Mouse (Mus musculus): ENCODE measurements around the gene Sardh. TPM values are rescaled to one million over a fixed set of nuclear protein-coding genes. Genes with fewer than 3 reads are reported as not detected.

Gene Sardh
- total and polyA plus RNA-seq, 2 experiments from 2014 or later = 8.9 to 11.8 TPM

DNA sequence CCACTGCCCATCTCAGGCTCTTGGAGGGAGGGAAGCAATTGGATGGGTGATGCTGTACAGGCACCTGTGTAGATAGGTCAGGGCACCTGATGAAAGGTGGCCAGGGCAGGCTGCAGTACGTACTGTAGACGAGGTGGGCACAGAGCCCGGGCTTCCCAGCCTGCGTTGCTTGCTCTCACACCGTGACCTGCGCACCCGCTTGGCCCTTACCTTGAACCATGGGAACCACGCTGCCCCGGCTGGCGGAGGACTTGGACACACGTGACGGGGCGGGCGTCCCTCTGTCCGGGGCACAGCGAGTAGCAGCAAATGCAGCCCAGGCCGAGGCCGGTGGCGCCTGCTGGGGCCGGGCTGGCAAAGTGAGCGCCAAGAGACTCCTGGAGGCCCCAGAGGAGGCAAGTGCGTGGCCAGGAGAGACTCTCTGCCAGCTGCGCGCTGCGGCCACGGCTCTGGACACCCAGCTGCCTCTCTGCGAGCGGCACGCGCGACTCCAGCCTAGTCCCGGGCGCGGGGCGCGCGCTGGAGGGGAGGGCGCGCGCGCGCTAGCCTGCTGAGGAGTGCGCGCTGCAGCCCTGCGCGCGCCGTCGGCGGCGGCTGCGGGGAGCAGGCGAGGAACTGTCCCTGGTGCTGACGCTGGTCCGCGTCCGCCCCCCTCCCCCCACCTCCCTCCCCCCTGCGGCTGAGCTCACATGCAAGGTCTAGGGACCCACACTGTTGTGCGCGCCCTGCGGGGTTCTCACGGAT lies 106.0 kb downstream of the Sardh start, which contains the start of gene Fam163b:
Fam163b (minus strand) TSS at position 542 of the 744 bp plus-strand sequence.
- TF ChIP-seq CTCF (IDR thresholded peaks at IDR 0.05) = no peak
- H3K36me3 ChIP-seq (ENCODE audit: insufficient read depth, low read length) = no peaks in the 10 kb centered on the region

More for the DNA sequence above, 106.0 kb downstream of the Sardh start, which contains the start of gene Fam163b:
- ATAC-seq (ENCODE audit: low FRiP score) = peak; percentile 72
- H3K9me3 ChIP-seq (ENCODE audit: low read length) = no peaks in the 10 kb centered on the region
- H3K4me2 ChIP-seq (ENCODE audit: low read depth, low read length, poor library complexity, severe bottlenecking) = peak within 1 kb of the TSS; percentile 91
- H3K27ac ChIP-seq (ENCODE audit: low read depth, low read length) = no peak within 1 kb of the TSS
- peak within 1 kb of the TSS; percentile 52 for H3K4me3 ChIP-seq (ENCODE audit: low read depth, low read length)
- H3K4me1 ChIP-seq (ENCODE audit: insufficient read depth, low read length) = no peaks in the 10 kb centered on the region
- WGBS = 2% methylated on average over 45 of the region's 62 CpGs
- H3K9ac ChIP-seq (replicated peaks; ENCODE audit: low read length, poor library complexity, severe bottlenecking) = peak within 1 kb of the TSS; percentile 59
- DNase-seq (ENCODE audit: low spot score) = peak; percentile 69
- H3K27me3 ChIP-seq (ENCODE audit: insufficient read depth, low read length) = no peaks in the 10 kb centered on the region

Other genes with a start within 250 kb of the Sardh start
- 52.8 and 63.0 TPM in 2 replicates for gene Cacfd1, start 238.4 kb downstream of the Sardh start, total RNA-seq (2014; rRNA removed)
- 97.1 and 98.8 TPM in 2 replicates for gene Cacfd1, start 238.4 kb downstream of the Sardh start, polyA plus RNA-seq (2015; fragmentation: Nextera tagmentation; extraction: Ambion mirVana)
- 23.8 and 31.8 TPM in 2 replicates for gene Slc2a6, start 220.3 kb downstream of the Sardh start, total RNA-seq (2014; rRNA removed)
- 14.4 and 14.8 TPM in 2 replicates for gene Slc2a6, start 220.3 kb downstream of the Sardh start, polyA plus RNA-seq (2015; fragmentation: Nextera tagmentation; extraction: Ambion mirVana)
- gene Mymk, start 176.2 kb downstream of the Sardh start, total RNA-seq (2014; rRNA removed) = 0.16 TPM in 1 of 2 replicates, not detected in the other
- 0.15 TPM in 1 of 2 replicates, not detected in the other for gene Mymk, start 176.2 kb downstream of the Sardh start, polyA plus RNA-seq (2015; fragmentation: Nextera tagmentation; extraction: Ambion mirVana)
- 14.3 and 17.0 TPM in 2 replicates for gene Adamtsl2, start 169.0 kb downstream of the Sardh start, total RNA-seq (2014; rRNA removed)
- 7.3 and 9.3 TPM in 2 replicates for gene Adamtsl2, start 169.0 kb downstream of the Sardh start, polyA plus RNA-seq (2015; fragmentation: Nextera tagmentation; extraction: Ambion mirVana)
- gene Fam163b, start 105.8 kb downstream of the Sardh start, total RNA-seq (2014; rRNA removed) = 4.9 and 8.4 TPM in 2 replicates
- 13.0 and 13.9 TPM in 2 replicates for gene Fam163b, start 105.8 kb downstream of the Sardh start, polyA plus RNA-seq (2015; fragmentation: Nextera tagmentation; extraction: Ambion mirVana)
- gene Dbh, start 83.1 kb downstream of the Sardh start, total RNA-seq (2014; rRNA removed) = 4.2 and 12.3 TPM in 2 replicates
- gene Dbh, start 83.1 kb downstream of the Sardh start, polyA plus RNA-seq (2015; fragmentation: Nextera tagmentation; extraction: Ambion mirVana) = 0.21 and 0.45 TPM in 2 replicates
- 33.6 and 34.8 TPM in 2 replicates for gene Vav2, start 178.7 kb upstream of the Sardh start, total RNA-seq (2014; rRNA removed)
- 6.4 TPM in 2 replicates for gene Vav2, start 178.7 kb upstream of the Sardh start, polyA plus RNA-seq (2015; fragmentation: Nextera tagmentation; extraction: Ambion mirVana)
- gene Brd3os, start 194.0 kb upstream of the Sardh start, total RNA-seq (2014; rRNA removed) = 32.9 and 44.2 TPM in 2 replicates
- 42.5 and 47.4 TPM in 2 replicates for gene Brd3os, start 194.0 kb upstream of the Sardh start, polyA plus RNA-seq (2015; fragmentation: Nextera tagmentation; extraction: Ambion mirVana)